Mouse (Mus musculus) heart, postnatal 0 days (tissue): ENCODE data around the gene Alox12b. TPM values are rescaled to one million over a fixed set of nuclear protein-coding genes. Genes with fewer than 3 reads are reported as not detected.

Experiments
- ATAC-seq: fragments of 200-750 bp; cut with Nextera tagmentation; 2 replicates; pipeline ENCODE4 v1.8.0; 2017; ENCODE audit warnings: low read depth, moderate number of reproducible peaks, moderate library complexity; ENCODE audit not compliant: insufficient read depth
- DNase-seq: peaks from one replicate; pipeline ENCODE4 v3.0.0-alpha.2; 2016; ENCODE audit warnings: low spot score
- H3K27ac ChIP-seq: fragments of 300-500 bp; sonication (generic); 2 replicates; pipeline ENCODE4 v1.5.1; 2014; ENCODE audit warnings: low read depth, mild to moderate bottlenecking
- H3K27me3 ChIP-seq: fragments of 300-500 bp; sonication (generic); 2 replicates; pipeline ENCODE4 v1.6.1; 2014; ENCODE audit warnings: low read length, mixed read lengths; ENCODE audit not compliant: control insufficient read depth, insufficient read depth
- H3K36me3 ChIP-seq: fragments of 300-500 bp; sonication (generic); replicated peaks from 2 replicates; pipeline ENCODE4 v1.6.1; 2014; ENCODE audit warnings: low read length, mixed read lengths; ENCODE audit not compliant: control insufficient read depth, insufficient read depth
- H3K4me1 ChIP-seq: fragments of 300-500 bp; sonication (generic); 2 replicates; pipeline ENCODE4 v1.6.1; 2014; ENCODE audit warnings: antibody characterized with exemption; ENCODE audit not compliant: control insufficient read depth, insufficient read depth
- H3K4me2 ChIP-seq: fragments of 300-500 bp; sonication (generic); 2 replicates; pipeline ENCODE4 v1.6.1; 2014; ENCODE audit warnings: low read depth, mild to moderate bottlenecking, low read length, moderate library complexity
- H3K4me3 ChIP-seq: fragments of 300-500 bp; sonication (generic); 2 replicates; pipeline ENCODE4 v1.5.1; 2014; ENCODE audit warnings: low read depth, low read length
- H3K9ac ChIP-seq: fragments of 300-500 bp; sonication (generic); replicated peaks from 2 replicates; pipeline ENCODE4 v1.6.1; 2014; ENCODE audit warnings: low read depth, low read length, mixed read lengths
- H3K9me3 ChIP-seq: fragments of 300-500 bp; sonication (generic); replicated peaks from 2 replicates; pipeline ENCODE4 v1.6.1; 2016; ENCODE audit warnings: low read length; ENCODE audit not compliant: control insufficient read depth
- CTCF ChIP-seq: IDR thresholded peaks from 2 replicates; pipeline ENCODE4 v1.5.1; 2016; ENCODE audit warnings: antibody characterized with exemption, control low read depth, low read depth
- EP300 ChIP-seq: IDR thresholded peaks from 2 replicates; pipeline ENCODE4 v1.6.1; 2016; ENCODE audit warnings: antibody characterized with exemption, low read depth
- WGBS: fragments of 180-500 bp; shearing (Covaris S2); extraction: QIAGEN DNeasy Blood & Tissue Kit; methylation state at CpG from one replicate; pipeline ENCODE4 v1.1.7; 2014; 5-methylcytosine and 5-hydroxymethylcytosine counted together
- polyA plus RNA-seq: library from polyadenylated mRNA; unstranded; fragments of >200 nt; fragmentation: Nextera tagmentation; extraction: Ambion mirVana; gene quantifications from 2 replicates; pipeline ENCODE4 v1.2.1, GENCODE M21; 2015
- total RNA-seq: library from RNA; depleted of rRNA; stranded (reverse); fragments of >200 nt; gene quantifications from 2 replicates; pipeline ENCODE4 v1.2.3, GENCODE M21; 2014; ENCODE audit warnings: low replicate concordance

Gene Alox12b
- total and polyA plus RNA-seq, 2 experiments from 2014 or later, result not detected

- no peaks in the 10 kb centered on the region for H3K9me3 ChIP-seq
- peak overlapping the region; percentile 60 for H3K9ac ChIP-seq
- H3K36me3 ChIP-seq, result no peaks in the 10 kb centered on the region
- no peak for DNase-seq
- ATAC-seq, result no peak
- TF ChIP-seq CTCF (no peak), EP300 (no peak)
- H3K27me3 ChIP-seq, result no peaks in the 10 kb centered on the region
- WGBS, result 3% methylated on average over 33 of the region's 33 CpGs
- peak overlapping the region; percentile 68 for H3K4me3 ChIP-seq
- peak overlapping the region; percentile 90 for H3K27ac ChIP-seq
- H3K4me1 ChIP-seq, result peaks cover 33% of the 10 kb centered on the region
- peak overlapping the region; percentile 90 for H3K4me2 ChIP-seq
Measured at GRCm38 (mm10) chr11:69121001-69121740, 35.6 kb upstream of the Alox12b start.

- DNase-seq (no peak), ATAC-seq (no peak)
- H3K27ac ChIP-seq, result peak overlapping the region; percentile 90
- H3K4me1 ChIP-seq, result peaks cover 34% of the 10 kb centered on the region
- no peaks in the 10 kb centered on the region for H3K9me3 ChIP-seq
- H3K4me3 ChIP-seq, result peak overlapping the region; percentile 68
- H3K27me3 ChIP-seq, result no peaks in the 10 kb centered on the region
- peak overlapping the region; percentile 60 for H3K9ac ChIP-seq
- WGBS, result under 1% methylated on average over 31 of the region's 32 CpGs
- H3K36me3 ChIP-seq, result no peaks in the 10 kb centered on the region
- TF ChIP-seq EP300 (no peak), CTCF (no peak)
- H3K4me2 ChIP-seq, result peak overlapping the region; percentile 90
Measured at GRCm38 (mm10) chr11:69121741-69122335, 35.0 kb upstream of the Alox12b start.

- H3K9me3 ChIP-seq, result no peaks in the 10 kb centered on the region
- peaks cover 30% of the 10 kb centered on the region for H3K4me1 ChIP-seq
- TF ChIP-seq EP300 (peak; percentile 41; the same call in 1 of the 2 replicates), CTCF (peak; percentile 73)
- WGBS, result under 1% methylated on average over 64 of the region's 66 CpGs
- DNase-seq (peak; percentile 84), ATAC-seq (peak; percentile 71)
- peak within 1 kb of the TSS; percentile 90 for H3K4me2 ChIP-seq
- H3K36me3 ChIP-seq, result no peaks in the 10 kb centered on the region
- peak within 1 kb of the TSS; percentile 60 for H3K9ac ChIP-seq
- peak within 1 kb of the TSS; percentile 68 for H3K4me3 ChIP-seq
- peak within 1 kb of the TSS; percentile 90 for H3K27ac ChIP-seq
- H3K27me3 ChIP-seq, result no peaks in the 10 kb centered on the region
Measured at GRCm38 (mm10) chr11:69122336-69122951, 34.3 kb upstream of the Alox12b start, which contains the start of gene 9130213A22Rik. 9130213A22Rik (minus strand) TSS chr11:69122589.

GRCm38 (mm10) chr11:69123056-69123692, 33.6 kb upstream of the Alox12b start:
- Histone ChIP-seq H3K27ac (peak overlapping the region; percentile 90), H3K9me3 (no peaks in the 10 kb centered on the region), H3K4me2 (peak overlapping the region; percentile 90), H3K4me3 (peak overlapping the region; percentile 68), H3K4me1 (peaks cover 30% of the 10 kb centered on the region), H3K36me3 (no peaks in the 10 kb centered on the region), H3K9ac (peak overlapping the region; percentile 60), H3K27me3 (no peaks in the 10 kb centered on the region)
- 1% methylated on average over 29 of the region's 29 CpGs for WGBS
- peak; percentile 76 for DNase-seq
- TF ChIP-seq EP300, result no peak
- TF ChIP-seq CTCF, result no peak
- no peak for ATAC-seq
